Mouse (Mus musculus) thymus, adult 2 months (tissue): ENCODE data around the gene Fam168a. TPM values are rescaled to one million over a fixed set of nuclear protein-coding genes. Genes with fewer than 3 reads are reported as not detected.

ENCODE experiments used
- DNase-seq: peaks from one replicate; pipeline ENCODE4 v3.0.0; 2021
- H3K27ac ChIP-seq: fragments of 200-500 bp; 2 replicates; pipeline ENCODE4 v1.5.1; 2012; ENCODE audit warnings: low read length, control low read depth; ENCODE audit not compliant: control insufficient read depth, insufficient read depth
- H3K27me3 ChIP-seq: fragments of 200-500 bp; 2 replicates; pipeline ENCODE4 v1.6.1; 2012; ENCODE audit warnings: mild to moderate bottlenecking, low read length, moderate library complexity, mixed read lengths; ENCODE audit not compliant: control insufficient read depth, insufficient read depth
- H3K36me3 ChIP-seq: fragments of 200-500 bp; 2 replicates; pipeline ENCODE4 v1.6.1; 2012; ENCODE audit warnings: mild to moderate bottlenecking, low read length, moderate library complexity; ENCODE audit not compliant: control insufficient read depth, insufficient read depth
- H3K4me1 ChIP-seq: fragments of 200-500 bp; replicated peaks from 2 replicates; pipeline ENCODE4 v1.6.1; 2012; ENCODE audit warnings: low read length; ENCODE audit not compliant: control insufficient read depth, insufficient read depth
- H3K4me3 ChIP-seq: fragments of 200-500 bp; 2 replicates; pipeline ENCODE4 v1.5.1; 2012; ENCODE audit warnings: mild to moderate bottlenecking, low read length, control low read depth, moderate library complexity; ENCODE audit not compliant: control insufficient read depth, insufficient read depth
- CTCF ChIP-seq: fragments of 200-500 bp; IDR thresholded peaks from 2 replicates; pipeline ENCODE4 v1.5.1; 2012; ENCODE audit warnings: mild to moderate bottlenecking, control low read depth, low read length, moderate library complexity, borderline replicate concordance; ENCODE audit not compliant: control insufficient read depth, poor library complexity, insufficient read depth; ENCODE audit errors: extremely low read depth
- POLR2A ChIP-seq: fragments of 200-500 bp; IDR thresholded peaks from 2 replicates; pipeline ENCODE4 v1.6.1; 2012; ENCODE audit warnings: mild to moderate bottlenecking, low read length, control low read depth, moderate library complexity; ENCODE audit not compliant: control insufficient read depth, poor library complexity, insufficient read depth; ENCODE audit errors: extremely low read depth
- WGBS: fragments of 180-500 bp; shearing (Covaris S2); methylation state at CpG from one replicate; pipeline ENCODE4 v1.1.7; 2018; 5-methylcytosine and 5-hydroxymethylcytosine counted together
- polyA plus RNA-seq: library from polyadenylated mRNA; depleted of rRNA; stranded (reverse); fragments of >200 nt; gene quantifications from 2 replicates; pipeline ENCODE4 v1.2.3, GENCODE M21; 2012; rRNA removed

Fam168a gene
- 144 and 178 TPM in 2 replicates for polyA plus RNA-seq

- DNase-seq: peak; percentile 92
- H3K27ac ChIP-seq: peak within 1 kb of the TSS; percentile 64
- peaks cover 5% of the 10 kb centered on the region for H3K4me1 ChIP-seq
- H3K4me3 ChIP-seq: peak within 1 kb of the TSS; percentile 71
- H3K36me3 ChIP-seq: no peaks in the 10 kb centered on the region
- TF ChIP-seq CTCF: no peak
- TF ChIP-seq POLR2A: peak; percentile 50; the same call in 1 of the 2 replicates
- no peaks in the 10 kb centered on the region for H3K27me3 ChIP-seq
- under 1% methylated on average over 35 of the region's 37 CpGs for WGBS
These were observed at the start of gene Fam168a for GRCm38 (mm10) chr7:100706143-100706841. TSS of gene Fam168a (plus strand) at chr7:100706635.

DNA sequence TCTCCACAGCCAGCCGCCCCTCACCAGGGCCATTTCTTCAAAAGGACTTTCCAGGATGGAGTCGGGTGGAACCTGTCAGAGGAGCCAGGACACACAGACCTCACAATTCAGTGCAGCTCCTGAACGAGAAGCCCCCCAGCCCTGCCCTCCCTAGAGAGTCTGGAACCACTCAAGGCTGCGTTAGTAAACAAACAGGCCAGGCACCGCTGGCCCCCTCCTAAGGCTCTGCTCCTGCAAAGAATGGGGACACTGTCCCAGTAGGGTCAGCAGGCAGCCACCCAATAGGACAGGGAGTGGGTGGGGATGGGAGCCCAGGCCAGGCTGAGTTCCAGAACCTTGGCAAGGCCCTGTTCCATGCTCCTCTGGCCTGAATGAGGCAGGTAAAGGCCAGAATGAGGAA is 49.7 kb upstream of the Fam168a start:
- no peak for DNase-seq
- peaks cover 6% of the 10 kb centered on the region; the same call in 1 of the 2 replicates for H3K4me1 ChIP-seq
- TF ChIP-seq POLR2A (no peak), CTCF (no peak)
- no peak overlapping the region for H3K4me3 ChIP-seq
- H3K27ac ChIP-seq: no peak overlapping the region
- H3K36me3 ChIP-seq: no peaks in the 10 kb centered on the region
- WGBS: 97% methylated on average over 5 of the region's 5 CpGs
- no peaks in the 10 kb centered on the region for H3K27me3 ChIP-seq

- H3K27me3 ChIP-seq: no peaks in the 10 kb centered on the region
- peaks cover 6% of the 10 kb centered on the region; the same call in 1 of the 2 replicates for H3K4me1 ChIP-seq
- no peaks in the 10 kb centered on the region for H3K36me3 ChIP-seq
- H3K4me3 ChIP-seq: no peak overlapping the region
- 78% methylated on average over 18 of the region's 18 CpGs for WGBS
- no peak overlapping the region for H3K27ac ChIP-seq
- DNase-seq: no peak
- TF ChIP-seq POLR2A (no peak), CTCF (no peak)
These were observed 48.3 kb upstream of the Fam168a start for GRCm38 (mm10) chr7:100658093-100658578.

DNA sequence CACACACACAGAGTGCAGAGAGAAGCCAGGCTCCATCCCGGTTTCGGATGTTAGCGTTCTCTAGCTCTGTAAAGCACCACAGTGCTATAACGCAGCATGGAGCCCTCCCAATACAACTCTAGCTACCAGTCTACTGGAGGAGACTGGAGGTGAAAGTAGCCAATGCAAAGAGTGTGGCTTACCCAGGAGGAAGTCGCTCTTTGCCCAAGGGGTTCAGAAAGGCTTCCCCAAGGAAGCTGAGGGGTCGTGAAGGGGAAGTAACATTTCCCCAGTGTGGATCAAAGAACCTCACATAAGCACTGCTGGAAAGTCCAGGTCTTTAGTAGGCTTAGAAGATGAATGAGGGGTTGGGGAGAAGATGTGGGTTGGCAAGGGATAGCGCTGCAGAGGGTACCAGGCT is 45.2 kb upstream of the Fam168a start:
- no peaks in the 10 kb centered on the region for H3K27me3 ChIP-seq
- WGBS: 50% methylated on average over 7 of the region's 7 CpGs
- no peak for DNase-seq
- no peak for TF ChIP-seq POLR2A
- no peak for TF ChIP-seq CTCF
- H3K4me3 ChIP-seq: no peak overlapping the region
- no peaks in the 10 kb centered on the region for H3K4me1 ChIP-seq
- no peaks in the 10 kb centered on the region for H3K36me3 ChIP-seq
- H3K27ac ChIP-seq: no peak overlapping the region

DNA sequence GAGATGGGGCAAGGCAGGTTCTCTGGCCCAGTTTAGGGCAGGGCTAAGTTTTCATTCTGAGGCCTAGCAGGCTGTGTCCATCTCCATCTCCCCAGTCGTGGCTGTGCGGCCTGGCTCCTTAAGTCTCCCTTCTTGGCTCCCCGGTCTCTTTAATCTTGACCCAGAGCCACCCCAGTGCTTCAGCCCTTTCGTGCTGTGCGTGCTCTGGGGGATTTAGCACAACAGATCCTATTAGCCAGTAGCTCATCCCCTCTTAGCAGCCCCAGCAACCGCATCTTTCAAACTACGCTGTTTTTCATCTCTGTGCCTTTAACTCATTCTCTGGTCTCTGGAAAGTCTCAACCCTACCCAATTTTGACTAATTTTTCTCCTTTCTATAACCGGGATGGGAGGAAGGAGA is 44.2 kb upstream of the Fam168a start, which contains the start of gene Plekhb1:
Plekhb1 (minus strand) TSS at position 184 of the 400 bp plus-strand sequence.
- Histone ChIP-seq H3K27ac (no peak within 1 kb of the TSS), H3K4me3 (no peak within 1 kb of the TSS), H3K4me1 (no peaks in the 10 kb centered on the region), H3K27me3 (no peaks in the 10 kb centered on the region), H3K36me3 (no peaks in the 10 kb centered on the region)
- DNase-seq: no peak
- 92% methylated on average over 8 of the region's 8 CpGs for WGBS
- TF ChIP-seq CTCF: no peak
- no peak for TF ChIP-seq POLR2A

GRCm38 (mm10) chr7:100663190-100663589 is 43.2 kb upstream of the Fam168a start:
- WGBS: 2% methylated on average over 13 of the region's 13 CpGs
- Histone ChIP-seq H3K27ac (no peak overlapping the region), H3K4me3 (no peak overlapping the region), H3K27me3 (no peaks in the 10 kb centered on the region), H3K36me3 (no peaks in the 10 kb centered on the region), H3K4me1 (no peaks in the 10 kb centered on the region)
- DNase-seq: peak; percentile 84
- TF ChIP-seq CTCF (peak; percentile 53; the same call in 1 of the 2 replicates), POLR2A (no peak)
